Mouse (Mus musculus) layer of hippocampus, adult 8-10 months (tissue): ENCODE measurements at regions not wholly inside any gene's neighbourhood (a gene's known extent, or its start where the extent isn't known, plus 50 kb on each side); places are given as distances from the start of the nearest gene placed in this dataset.

Experiments used
- DNase-seq, 2 experiments: peaks; one replicate each; pipeline ENCODE4 v3.0.0; 2022; ENCODE audit warnings: low spot score in 2 of 2

GRCm38 (mm10) chr9:25201671-25202070, 50.1 kb upstream of the Herpud2 start:
- DNase-seq = peak; percentile 46 to 52
